Mouse (Mus musculus) adrenal gland, adult (tissue): ENCODE data around the gene Wdr31.

Experiments used
- DNase-seq, 2 experiments: peaks; one replicate each; pipeline ENCODE4 v3.0.0; 2022 to 2023; ENCODE audit warnings: low spot score in 1 of 2; ENCODE audit not compliant: inconsistent age in 2 of 2

Wdr31 gene

DNA sequence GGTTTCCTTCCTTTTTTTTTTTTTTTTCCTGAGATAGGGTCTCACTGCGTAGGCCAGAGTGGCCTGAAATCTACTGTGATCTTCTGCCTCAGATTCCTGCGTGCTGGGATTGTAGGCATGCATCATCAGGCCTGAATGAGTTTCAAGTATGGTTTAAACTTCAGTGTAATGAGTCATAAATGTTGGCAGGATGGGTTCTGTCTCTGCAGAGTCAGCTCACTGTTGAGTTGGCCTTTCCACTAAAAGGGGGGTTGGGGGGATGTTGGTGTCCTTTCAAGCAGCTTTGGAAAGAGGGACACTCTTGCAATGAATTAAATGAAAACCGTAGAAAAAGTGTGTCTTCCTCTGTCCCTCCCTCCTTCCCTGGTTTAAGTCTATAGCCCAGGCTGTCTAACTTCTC lies 71.7 kb downstream of the Wdr31 start:
- peak; percentile 60 to 86 for DNase-seq
